ENCODE assay signal across 17 mouse cellular contexts in genomic region chr6:124898359-124898758, GRCm38 (mm10). TPM values are rescaled to one million over a fixed set of nuclear protein-coding genes. Genes with fewer than 3 reads are reported as not detected.
DNase-seq lines count a peak whose midpoint lies in the region; ATAC-seq and TF ChIP-seq lines count a peak whose summit lies in the region.
"Had no signal": no experiment of that assay in that cellular context is flagged by ENCODE, and none has a peak within 500 bp of the region (broad histone marks: within the 10 kb centered on the region; RNA-seq: fewer than 3 reads in every experiment).

No protein-coding gene starts in this region.

- TF ChIP-seq CTCF in bone marrow macrophage, adult 2 months (IDR thresholded peaks at IDR 0.05; ENCODE audit: low read depth, low read length) = no peak

- ATAC-seq in forebrain, embryonic 12.5 days (ENCODE audit: low FRiP score) = no peak
- ATAC-seq: inflammation-experienced regulatory T-cells, adult 6 months; liver, embryonic 12.5 days; lung, postnatal 0 days had no signal

- no peaks in the 10 kb centered on the region for H3K79me2 ChIP-seq in macrophage (ENCODE audit: inconsistent target)

- DNase-seq in forebrain, embryonic 10.5 days (ENCODE audit: extremely low spot score, low spot score) = no peak
- peak; percentile 39 for DNase-seq in 416B (ENCODE audit: low read depth)
- no peak for DNase-seq in lung, postnatal 25 days (ENCODE audit: low spot score)
- no peak for DNase-seq in adrenal gland, adult 8-10 months
- DNase-seq in limb, embryonic 10.5 days (ENCODE audit: low spot score) = no peak
- DNase-seq: cerebellum, adult 18-20 months; heart, adult 18-20 months; heart, postnatal 10 days had no signal

- H3K4me2 ChIP-seq in forebrain, embryonic 12.5 days = no peak overlapping the region
- H3K4me2 ChIP-seq: kidney, embryonic 15.5 days; liver, embryonic 12.5 days; midbrain, embryonic 11.5 days had no signal

- peak overlapping the region; percentile 42 for H3K27ac ChIP-seq in forebrain, embryonic 12.5 days
- no peak overlapping the region for H3K27ac ChIP-seq in forebrain, embryonic 10.5 days
- H3K27ac ChIP-seq in bone marrow macrophage, adult 2 months (ENCODE audit: insufficient read depth, low read depth, low read length) = peak overlapping the region; percentile 97
- H3K27ac ChIP-seq in macrophage = peak overlapping the region; percentile 97
- H3K27ac ChIP-seq in limb, embryonic 10.5 days = no peak overlapping the region
- H3K27ac ChIP-seq: kidney, embryonic 15.5 days; layer of hippocampus, adult 2 months; liver, embryonic 12.5 days had no signal

- H3K36me3 ChIP-seq in forebrain, embryonic 12.5 days (replicated peaks) = no peaks in the 10 kb centered on the region
- H3K36me3 ChIP-seq in forebrain, embryonic 10.5 days (replicated peaks) = no peaks in the 10 kb centered on the region
- no peaks in the 10 kb centered on the region for H3K36me3 ChIP-seq in macrophage (ENCODE audit: inconsistent target)
- H3K36me3 ChIP-seq in limb, embryonic 10.5 days = no peaks in the 10 kb centered on the region
- H3K36me3 ChIP-seq: kidney, embryonic 15.5 days; liver, embryonic 12.5 days had no signal

- TF ChIP-seq POLR2A in bone marrow macrophage, adult 2 months (IDR thresholded peaks at IDR 0.05; ENCODE audit: borderline replicate concordance, low read depth, low read length) = no peak

- H3K9me3 ChIP-seq in forebrain, embryonic 12.5 days = no peaks in the 10 kb centered on the region
- no peaks in the 10 kb centered on the region for H3K9me3 ChIP-seq in forebrain, embryonic 10.5 days
- no peaks in the 10 kb centered on the region for H3K9me3 ChIP-seq in limb, embryonic 10.5 days (replicated peaks)
- H3K9me3 ChIP-seq: kidney, embryonic 15.5 days; liver, embryonic 12.5 days had no signal

- H3K4me1 ChIP-seq in forebrain, embryonic 12.5 days = peaks cover 5% of the 10 kb centered on the region
- H3K4me1 ChIP-seq in forebrain, embryonic 10.5 days = peaks cover 3% of the 10 kb centered on the region
- peaks cover 80% of the 10 kb centered on the region for H3K4me1 ChIP-seq in bone marrow macrophage, adult 2 months (ENCODE audit: control insufficient read depth, insufficient read depth, low read length)
- H3K4me1 ChIP-seq in limb, embryonic 10.5 days = peaks cover 2% of the 10 kb centered on the region; the same call in 1 of the 2 replicates
- H3K4me1 ChIP-seq: kidney, embryonic 15.5 days; liver, embryonic 12.5 days had no signal

- no peak overlapping the region for H3K9ac ChIP-seq in forebrain, embryonic 12.5 days
- H3K9ac ChIP-seq: kidney, embryonic 15.5 days; liver, embryonic 12.5 days had no signal

- H3K4me3 ChIP-seq in forebrain, embryonic 12.5 days (replicated peaks) = no peak overlapping the region
- no peak overlapping the region for H3K4me3 ChIP-seq in forebrain, embryonic 10.5 days
- H3K4me3 ChIP-seq in bone marrow macrophage, adult 2 months (ENCODE audit: insufficient read depth, low read length) = no peak overlapping the region
- no peak overlapping the region for H3K4me3 ChIP-seq in macrophage (ENCODE audit: inconsistent target)
- H3K4me3 ChIP-seq in limb, embryonic 10.5 days = no peak overlapping the region
- H3K4me3 ChIP-seq: kidney, embryonic 15.5 days; layer of hippocampus, adult 2 months; liver, embryonic 12.5 days had no signal

- H3K27me3 ChIP-seq in forebrain, embryonic 12.5 days = no peaks in the 10 kb centered on the region
- H3K27me3 ChIP-seq in forebrain, embryonic 10.5 days (ENCODE audit: poor library complexity, severe bottlenecking) = no peaks in the 10 kb centered on the region
- H3K27me3 ChIP-seq in limb, embryonic 10.5 days (ENCODE audit: low read depth, poor library complexity, severe bottlenecking) = no peaks in the 10 kb centered on the region
- H3K27me3 ChIP-seq: kidney, embryonic 15.5 days; liver, embryonic 12.5 days had no signal

- WGBS in forebrain, embryonic 12.5 days = 65% methylated on average over 3 of the region's 3 CpGs
- 85% methylated on average over 3 of the region's 3 CpGs for WGBS in forebrain, embryonic 10.5 days
- WGBS in macrophage (ENCODE audit: missing documents) = 0% methylated on average over 3 of the region's 3 CpGs
- WGBS in limb, embryonic 10.5 days = 53% methylated on average over 3 of the region's 3 CpGs

RNA-seq across cellular contexts. Expression of gene Cd4, which starts 10.3 kb away (rescaled TPM):
- 0.12 and 0.14 TPM in 2 replicates for polyA plus RNA-seq in forebrain, embryonic 12.5 days (2016; fragmentation: Nextera tagmentation; extraction: Ambion mirVana)
- 0.17 TPM in 1 of 2 replicates, not detected in the other for polyA plus RNA-seq in forebrain, embryonic 10.5 days (2016; fragmentation: Nextera tagmentation; extraction: Ambion mirVana)
- polyA plus RNA-seq in bone marrow macrophage, adult 2 months (2012; ENCODE audit: insufficient read depth, insufficient read length, missing spikeins) = 20.6 and 23.4 TPM in 2 replicates
- total RNA-seq in macrophage (2018; cell fraction: chromatin; rRNA removed) = 10 to 100 TPM in 18 of 26 experiments, 1 to 10 TPM in 8; 2.5 to 44.4 (median 21.1) TPM
- total RNA-seq in macrophage (2018; cell fraction: cytosol; rRNA removed) = 100 to 1,000 TPM in 2 of 26 experiments, 10 to 100 TPM in 24; 45.5 to 121 (median 68.1) TPM
- 100 to 1,000 TPM in 11 of 26 experiments, 10 to 100 TPM in 15; 14.7 to 155 (median 90.6) TPM for total RNA-seq in macrophage (2018; cell fraction: nucleus; rRNA removed)
- polyA plus RNA-seq in macrophage (2018) = 49.3 to 211 TPM (median 83.5 TPM) in 3 replicates
- total RNA-seq in adrenal gland, adult 8-10 months (2022) = under 1 TPM; 0.40 to 0.83 (median 0.46) TPM
- not detected in 2 replicates for polyA plus RNA-seq in limb, embryonic 10.5 days (2016; fragmentation: Nextera tagmentation; extraction: Ambion mirVana)
- polyA plus RNA-seq: midbrain, embryonic 11.5 days had no signal

RNA-seq across cellular contexts. Expression of gene Lag3, which starts 13.1 kb away (rescaled TPM):
- 2.0 and 3.0 TPM in 2 replicates for polyA plus RNA-seq in forebrain, embryonic 12.5 days (2016; fragmentation: Nextera tagmentation; extraction: Ambion mirVana)
- 0.76 and 0.88 TPM in 2 replicates for polyA plus RNA-seq in forebrain, embryonic 10.5 days (2016; fragmentation: Nextera tagmentation; extraction: Ambion mirVana)
- polyA plus RNA-seq in bone marrow macrophage, adult 2 months (2012; ENCODE audit: insufficient read depth, insufficient read length, missing spikeins) = 0.44 TPM in 1 of 2 replicates, not detected in the other
- 10 to 100 TPM in 4 of 26 experiments, 1 to 10 TPM in 22; 1.3 to 20.8 (median 4.7) TPM for total RNA-seq in macrophage (2018; cell fraction: chromatin; rRNA removed)
- total RNA-seq in macrophage (2018; cell fraction: cytosol; rRNA removed) = 1 to 10 TPM in 25 of 26 experiments, under 1 TPM in 1; 0.95 to 8.6 (median 2.9) TPM
- total RNA-seq in macrophage (2018; cell fraction: nucleus; rRNA removed) = 10 to 100 TPM in 15 of 26 experiments, 1 to 10 TPM in 11; 2.1 to 34.0 (median 11.5) TPM
- polyA plus RNA-seq in macrophage (2018) = 1.5 to 1.8 TPM (median 1.5 TPM) in 3 replicates
- 1 to 10 TPM; 1.1 to 2.7 (median 1.2) TPM for total RNA-seq in adrenal gland, adult 8-10 months (2022)
- 0.88 and 1.6 TPM in 2 replicates for polyA plus RNA-seq in limb, embryonic 10.5 days (2016; fragmentation: Nextera tagmentation; extraction: Ambion mirVana)

RNA-seq across cellular contexts. Expression of gene Ptms, which starts 21.5 kb away (rescaled TPM):
- 516 and 526 TPM in 2 replicates for polyA plus RNA-seq in forebrain, embryonic 12.5 days (2016; fragmentation: Nextera tagmentation; extraction: Ambion mirVana)
- polyA plus RNA-seq in forebrain, embryonic 10.5 days (2016; fragmentation: Nextera tagmentation; extraction: Ambion mirVana) = 218 and 224 TPM in 2 replicates
- polyA plus RNA-seq in bone marrow macrophage, adult 2 months (2012; ENCODE audit: insufficient read depth, insufficient read length, missing spikeins) = 820 and 821 TPM in 2 replicates
- 100 to 1,000 TPM in 24 of 26 experiments, 10 to 100 TPM in 2; 64.6 to 536 (median 324) TPM for total RNA-seq in macrophage (2018; cell fraction: chromatin; rRNA removed)
- total RNA-seq in macrophage (2018; cell fraction: cytosol; rRNA removed) = 1,000 to 10,000 TPM; 1,151 to 2,439 (median 1,695) TPM
- total RNA-seq in macrophage (2018; cell fraction: nucleus; rRNA removed) = 1,000 to 10,000 TPM in 7 of 26 experiments, 100 to 1,000 TPM in 19; 360 to 1,431 (median 727) TPM
- polyA plus RNA-seq in macrophage (2018) = 540 to 1,227 TPM (median 1,212 TPM) in 3 replicates
- total RNA-seq in adrenal gland, adult 8-10 months (2022) = 100 to 1,000 TPM; 741 to 843 (median 768) TPM
- 144 and 208 TPM in 2 replicates for polyA plus RNA-seq in limb, embryonic 10.5 days (2016; fragmentation: Nextera tagmentation; extraction: Ambion mirVana)

RNA-seq across cellular contexts. Expression of gene Mlf2, which starts 32.8 kb away (rescaled TPM):
- 445 and 449 TPM in 2 replicates for polyA plus RNA-seq in forebrain, embryonic 12.5 days (2016; fragmentation: Nextera tagmentation; extraction: Ambion mirVana)
- polyA plus RNA-seq in forebrain, embryonic 10.5 days (2016; fragmentation: Nextera tagmentation; extraction: Ambion mirVana) = 388 and 398 TPM in 2 replicates
- 186 and 188 TPM in 2 replicates for polyA plus RNA-seq in bone marrow macrophage, adult 2 months (2012; ENCODE audit: insufficient read depth, insufficient read length, missing spikeins)
- total RNA-seq in macrophage (2018; cell fraction: chromatin; rRNA removed) = 100 to 1,000 TPM in 3 of 26 experiments, 10 to 100 TPM in 23; 17.4 to 116 (median 64.8) TPM
- 100 to 1,000 TPM; 202 to 285 (median 260) TPM for total RNA-seq in macrophage (2018; cell fraction: cytosol; rRNA removed)
- total RNA-seq in macrophage (2018; cell fraction: nucleus; rRNA removed) = 100 to 1,000 TPM in 15 of 26 experiments, 10 to 100 TPM in 11; 48.2 to 153 (median 112) TPM
- 179 to 203 TPM (median 199 TPM) in 3 replicates for polyA plus RNA-seq in macrophage (2018)
- 100 to 1,000 TPM; 277 to 296 (median 287) TPM for total RNA-seq in adrenal gland, adult 8-10 months (2022)
- 428 and 433 TPM in 2 replicates for polyA plus RNA-seq in limb, embryonic 10.5 days (2016; fragmentation: Nextera tagmentation; extraction: Ambion mirVana)

RNA-seq across cellular contexts. Expression of gene Gpr162, which starts 34.6 kb away (rescaled TPM):
- polyA plus RNA-seq in forebrain, embryonic 12.5 days (2016; fragmentation: Nextera tagmentation; extraction: Ambion mirVana) = 9.9 and 10.2 TPM in 2 replicates
- 2.1 and 2.5 TPM in 2 replicates for polyA plus RNA-seq in forebrain, embryonic 10.5 days (2016; fragmentation: Nextera tagmentation; extraction: Ambion mirVana)
- 43.3 and 52.6 TPM in 2 replicates for polyA plus RNA-seq in bone marrow macrophage, adult 2 months (2012; ENCODE audit: insufficient read depth, insufficient read length, missing spikeins)
- total RNA-seq in macrophage (2018; cell fraction: chromatin; rRNA removed) = 100 to 1,000 TPM in 12 of 26 experiments, 10 to 100 TPM in 14; 15.9 to 245 (median 96.3) TPM
- total RNA-seq in macrophage (2018; cell fraction: cytosol; rRNA removed) = 100 to 1,000 TPM in 22 of 26 experiments, 10 to 100 TPM in 4; 80.6 to 184 (median 135) TPM
- 100 to 1,000 TPM in 22 of 26 experiments, 10 to 100 TPM in 4; 50.7 to 342 (median 209) TPM for total RNA-seq in macrophage (2018; cell fraction: nucleus; rRNA removed)
- 20.0 to 195 TPM (median 70.2 TPM) in 3 replicates for polyA plus RNA-seq in macrophage (2018)
- 1 to 10 TPM in 3 of 4 experiments, under 1 TPM in 1; 0.32 to 2.2 (median 1.6) TPM for total RNA-seq in adrenal gland, adult 8-10 months (2022)
- polyA plus RNA-seq in limb, embryonic 10.5 days (2016; fragmentation: Nextera tagmentation; extraction: Ambion mirVana) = 0.59 and 1.2 TPM in 2 replicates

Comparison
In these comparisons a context has a peak if more than half of its experiments do, and no peak if none do; other contexts are left out.
1. H3K27ac ChIP-seq: peak in forebrain, embryonic 12.5 days (single experiment), bone marrow macrophage, adult 2 months (single experiment) and macrophage (single experiment); none in forebrain, embryonic 10.5 days (single experiment) and limb, embryonic 10.5 days (single experiment).
2. RNA of gene Cd4, which starts 10.3 kb away (polyA plus RNA-seq): 49.3 to 211 TPM in macrophage and 20.6 to 23.4 TPM in bone marrow macrophage, adult 2 months; 0.12 to 0.14 TPM in forebrain, embryonic 12.5 days, not detected in limb, embryonic 10.5 days and 0.17 TPM in forebrain, embryonic 10.5 days; every median in the first group is over 10 times any median in the second.